Mouse (Mus musculus) testis, adult 2 months (tissue): ENCODE measurements around the gene Mcrip1.

Experiments
- CTCF ChIP-seq: fragments of 200-500 bp; IDR thresholded peaks from 2 replicates; pipeline ENCODE4 v1.5.1; 2012; ENCODE audit warnings: low read depth, mild to moderate bottlenecking, inconsistent platforms, low read length, moderate library complexity; ENCODE audit not compliant: control insufficient read depth, insufficient read depth, insufficient replicate concordance
- POLR2A ChIP-seq: fragments of 200-500 bp; IDR thresholded peaks from 2 replicates; pipeline ENCODE4 v1.6.1; 2012; ENCODE audit warnings: low read depth, mild to moderate bottlenecking, inconsistent platforms, low read length, moderate library complexity; ENCODE audit not compliant: control insufficient read depth

GRCm38 (mm10) chr11:120578694-120579243, 29.2 kb upstream of the Mcrip1 start:
- no peak for TF ChIP-seq CTCF
- no peak for TF ChIP-seq POLR2A
